Mouse (Mus musculus): Measurements from ENCODE around the gene Trim13.

DNA sequence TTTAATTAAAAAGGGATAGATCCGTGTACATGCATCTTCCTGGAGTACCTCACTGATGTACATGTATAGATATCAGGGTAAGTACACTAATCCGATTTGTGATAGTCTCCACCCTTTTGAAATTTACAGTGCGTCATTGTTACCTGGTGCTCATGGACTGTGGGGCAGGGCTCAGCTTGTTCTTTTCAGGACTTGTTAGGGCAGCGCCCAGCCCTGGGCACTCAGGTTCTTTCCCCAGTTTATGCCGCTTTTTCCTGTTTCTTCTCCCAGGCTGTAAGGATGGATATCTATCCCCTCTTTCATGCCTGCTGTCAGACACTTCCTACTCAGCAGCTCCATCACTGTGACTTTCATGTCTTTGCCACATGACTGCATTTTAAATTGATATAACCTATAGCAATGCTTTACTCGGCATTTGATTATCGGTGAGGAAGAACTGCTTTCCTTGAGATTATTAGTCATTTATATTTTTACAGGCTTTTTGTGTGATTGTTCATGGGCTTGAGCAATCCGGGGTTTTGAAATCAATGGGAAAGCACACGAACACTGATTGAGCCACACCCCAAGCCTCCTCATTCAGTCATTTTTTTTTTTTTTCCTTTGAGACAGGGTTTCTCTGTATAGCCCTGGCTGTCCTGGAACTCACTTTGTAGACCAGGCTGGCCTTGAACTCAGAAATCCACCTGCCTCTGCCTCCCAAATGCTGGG, 1.2 kb upstream of the Trim13 start:
- TF ChIP-seq CTCF (IDR thresholded peaks at IDR 0.05; ENCODE audit: low read depth, low read length) (no peak), POLR2A (IDR thresholded peaks at IDR 0.05; ENCODE audit: extremely low read depth, insufficient read depth, low read length) (no peak)
